Mouse (Mus musculus) small intestine, adult 2 months (tissue): Measurements from ENCODE around the gene Fanca.

Source experiments
- CTCF ChIP-seq: fragments of 200-500 bp; IDR thresholded peaks from 2 replicates; pipeline ENCODE4 v1.5.1; 2012; ENCODE audit warnings: low read depth, mild to moderate bottlenecking, control low read depth, inconsistent platforms, low read length, moderate library complexity, mixed read lengths; ENCODE audit not compliant: insufficient replicate concordance, insufficient read length; ENCODE audit errors: extremely low read depth
- POLR2A ChIP-seq: fragments of 200-500 bp; IDR thresholded peaks from 2 replicates; pipeline ENCODE4 v1.6.1; 2012; ENCODE audit warnings: low read depth, mild to moderate bottlenecking, control low read depth, inconsistent platforms, low read length, moderate library complexity

DNA sequence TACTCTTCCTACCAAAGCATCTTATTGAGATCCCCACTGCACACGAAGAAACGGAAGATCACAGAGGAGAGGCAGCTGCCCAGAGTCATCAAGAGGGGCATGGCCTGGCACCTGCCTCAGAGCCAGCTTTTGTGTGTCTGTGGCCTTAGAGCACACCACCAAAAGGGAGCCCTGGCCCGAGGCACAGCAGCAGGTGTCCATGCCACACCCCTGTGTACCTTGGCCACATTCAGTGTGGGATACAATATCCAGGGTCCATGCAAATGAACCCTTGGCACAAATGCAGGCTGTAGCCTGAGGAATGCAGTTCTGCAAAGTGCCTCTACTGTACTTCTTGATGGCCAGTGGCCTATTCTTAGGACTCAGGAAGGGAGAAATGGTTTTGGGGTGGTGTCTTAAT, 19.1 kb upstream of the Fanca start:
- no peak for TF ChIP-seq POLR2A
- no peak for TF ChIP-seq CTCF
